Mouse (Mus musculus) ovary, adult 2 months (tissue): ENCODE results near the gene Car10. TPM values are rescaled to one million over a fixed set of nuclear protein-coding genes. Genes with fewer than 3 reads are reported as not detected.

Source experiments
- polyA plus RNA-seq: library from polyadenylated mRNA; depleted of rRNA; stranded (reverse); fragments of >200 nt; gene quantifications from 2 replicates; pipeline ENCODE4 v1.2.3, GENCODE M21; 2012; rRNA removed

The Car10 gene
- 0.08 TPM in 1 of 2 replicates, not detected in the other for polyA plus RNA-seq

DNA sequence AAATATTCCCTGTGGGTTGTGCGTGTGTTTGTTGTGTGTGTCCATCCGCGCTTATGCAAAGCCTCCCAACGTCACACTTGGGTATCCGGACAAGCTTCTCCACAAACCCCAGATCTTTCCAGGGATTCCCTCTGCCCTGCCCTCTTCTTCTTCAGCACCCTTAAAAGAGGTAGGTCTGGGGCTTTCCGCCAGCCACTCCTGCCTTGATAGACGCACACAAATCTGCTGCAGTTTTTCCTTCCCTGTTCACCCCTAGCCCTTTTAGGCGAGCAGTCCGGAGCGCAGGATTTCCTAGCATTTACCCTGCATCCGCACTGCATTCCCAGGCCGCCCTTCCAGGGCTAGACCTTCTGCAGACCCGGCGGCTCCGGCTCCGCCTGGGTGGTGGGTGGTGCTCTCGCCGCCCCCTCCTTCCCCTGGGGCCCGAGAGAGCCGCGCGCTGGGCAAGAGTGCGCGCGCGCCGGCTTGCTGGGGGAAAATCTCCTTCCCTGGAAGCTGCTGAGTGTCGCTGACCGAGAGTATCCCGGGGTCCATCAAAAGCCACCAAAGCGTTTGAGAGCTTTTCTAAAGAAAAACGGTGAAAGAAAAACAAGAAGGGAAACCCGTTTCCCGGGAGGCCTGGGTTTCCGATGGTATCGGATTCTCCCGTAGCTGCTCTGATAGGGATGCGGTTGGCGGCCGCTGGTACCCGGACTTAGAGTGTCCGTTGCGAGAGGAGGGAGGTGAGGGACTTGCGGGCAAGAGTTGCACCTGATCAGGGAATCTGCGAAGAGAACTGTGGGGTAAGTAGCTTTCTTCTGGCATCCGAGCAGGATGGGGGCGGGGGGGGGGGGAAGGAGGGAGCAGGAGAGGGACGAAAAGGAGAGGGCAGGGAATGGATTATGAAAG lies at the start of gene Car10:
Gene Car10 (plus strand): TSS at position 88 of the 888 bp plus-strand sequence.

